Mouse (Mus musculus) mature B cell (primary cell): Measurements from ENCODE around the gene Mmp27.

Source experiments
- in situ Hi-C: fragments of 300-500 bp; cut with MboI; formaldehyde crosslinking; loops from 2 replicates; pipeline ENCODE4 v1.14.3; 2019

Gene Mmp27

GRCm38 (mm10) chr9:7571162-7571561 lies at the start of gene Mmp27:
Gene Mmp27, plus strand, starts transcription at chr9:7571396.
- in situ Hi-C loops, result no loop called here

- in situ Hi-C loops, result no loop called here
Measured at GRCm38 (mm10) chr9:7526255-7526940, 44.8 kb upstream of the Mmp27 start.

- in situ Hi-C loops, result no loop called here
Measured at GRCm38 (mm10) chr9:7542763-7543162, 28.4 kb upstream of the Mmp27 start.

GRCm38 (mm10) chr9:7544923-7545457 lies 26.2 kb upstream of the Mmp27 start:
- in situ Hi-C loops, result no loop called here

- in situ Hi-C loops, result no loop called here
Measured at GRCm38 (mm10) chr9:7545471-7545870, 25.7 kb upstream of the Mmp27 start.

GRCm38 (mm10) chr9:7545920-7546319 lies 25.3 kb upstream of the Mmp27 start:
- in situ Hi-C loops, result no loop called here

- in situ Hi-C loops, result no loop called here
Measured at GRCm38 (mm10) chr9:7551943-7552342, 19.3 kb upstream of the Mmp27 start.

GRCm38 (mm10) chr9:7553536-7553935 lies 17.7 kb upstream of the Mmp27 start:
- in situ Hi-C loops, result no loop called here

GRCm38 (mm10) chr9:7554382-7554781 lies 16.8 kb upstream of the Mmp27 start:
- in situ Hi-C loops, result no loop called here

GRCm38 (mm10) chr9:7558221-7559017 lies 12.8 kb upstream of the Mmp27 start, which contains the start of gene Mmp8:
Gene Mmp8, plus strand, starts transcription at chr9:7558456.
- in situ Hi-C loops, result no loop called here

GRCm38 (mm10) chr9:7560026-7560425 lies 11.2 kb upstream of the Mmp27 start:
- in situ Hi-C loops, result no loop called here

- in situ Hi-C loops, result no loop called here
Measured at GRCm38 (mm10) chr9:7567376-7567775, 3.8 kb upstream of the Mmp27 start.

- in situ Hi-C loops, result no loop called here
Measured at GRCm38 (mm10) chr9:7567923-7568322, 3.3 kb upstream of the Mmp27 start.

GRCm38 (mm10) chr9:7570485-7570884 lies 711 bp upstream of the Mmp27 start:
- in situ Hi-C loops, result no loop called here

GRCm38 (mm10) chr9:7572188-7572587 lies 992 bp downstream of the Mmp27 start:
- in situ Hi-C loops, result no loop called here

- in situ Hi-C loops, result no loop called here
Measured at GRCm38 (mm10) chr9:7572663-7573308, 1.6 kb downstream of the Mmp27 start.

GRCm38 (mm10) chr9:7575526-7575925 lies 4.3 kb downstream of the Mmp27 start:
- in situ Hi-C loops, result no loop called here

GRCm38 (mm10) chr9:7577371-7577770 lies 6.2 kb downstream of the Mmp27 start:
- in situ Hi-C loops, result no loop called here

GRCm38 (mm10) chr9:7590063-7590462 lies 18.9 kb downstream of the Mmp27 start:
- in situ Hi-C loops, result loop anchor here (10.0 kb wide), 1 partner anchor 375 kb away; no protein-coding TSS in a partner anchor

GRCm38 (mm10) chr9:7593272-7593812 lies 22.1 kb downstream of the Mmp27 start:
- in situ Hi-C loops, result loop anchor here (10.0 kb wide), 1 partner anchor 379 kb away; no protein-coding TSS in a partner anchor

- in situ Hi-C loops, result loop anchor here (10.0 kb wide), 1 partner anchor 380 kb away; no protein-coding TSS in a partner anchor
Measured at GRCm38 (mm10) chr9:7594816-7595540, 23.8 kb downstream of the Mmp27 start.
